Comparison of ENCODE assay signal across 15 mouse cellular contexts in genomic region chr6:146114071-146114470, GRCm38 (mm10).
"Had no signal": no experiment of that assay in that cellular context is flagged by ENCODE, and none has a peak within 500 bp of the region (broad histone marks: within the 10 kb centered on the region; RNA-seq: fewer than 3 reads in every experiment).

No protein-coding gene starts in this region.

- H3K4me2 ChIP-seq: liver, embryonic 11.5 days; liver, embryonic 15.5 days had no signal

- H3K27me3 ChIP-seq: liver, embryonic 15.5 days; neural tube, embryonic 13.5 days had no signal

- DNase-seq: kidney, adult 11 months; kidney, adult 9 months; kidney, postnatal 36 days; left cerebral cortex, postnatal 4 days; lung, adult 2 months; lung, postnatal 10 days; retina, postnatal 1 day; right cerebral cortex, postnatal 4 days; spleen, adult 18-20 months; thymus, adult 18-20 months; thymus, postnatal 14 days had no signal

- H3K9ac ChIP-seq: liver, embryonic 15.5 days; neural tube, embryonic 13.5 days had no signal

- H3K9me3 ChIP-seq: liver, embryonic 15.5 days; neural tube, embryonic 13.5 days had no signal

- H3K4me3 ChIP-seq: liver, embryonic 15.5 days; neural tube, embryonic 13.5 days had no signal

- H3K27ac ChIP-seq: kidney, postnatal 0 days; liver, embryonic 15.5 days had no signal

- H3K36me3 ChIP-seq: liver, embryonic 15.5 days; neural tube, embryonic 13.5 days had no signal
